Mouse (Mus musculus) hindbrain, postnatal 0 days (tissue): ENCODE data around the gene Wnk1. TPM values are rescaled to one million over a fixed set of nuclear protein-coding genes. Genes with fewer than 3 reads are reported as not detected.

Experiments
- ATAC-seq: fragments of 200-750 bp; cut with Nextera tagmentation; 2 replicates; pipeline ENCODE4 v1.8.0; 2017; ENCODE audit warnings: mild to moderate bottlenecking, moderate TSS enrichment, moderate library complexity
- DNase-seq: peaks from one replicate; pipeline ENCODE4 v3.0.0-alpha.2; 2015; ENCODE audit warnings: low spot score
- H3K27ac ChIP-seq: fragments of 300-500 bp; sonication (generic); 2 replicates; pipeline ENCODE4 v1.5.1; 2014; ENCODE audit warnings: mild to moderate bottlenecking
- H3K27me3 ChIP-seq: fragments of 300-500 bp; sonication (generic); 2 replicates; pipeline ENCODE4 v1.6.1; 2014; ENCODE audit warnings: low read length, mixed read lengths; ENCODE audit not compliant: insufficient read depth
- H3K36me3 ChIP-seq: fragments of 300-500 bp; sonication (generic); 2 replicates; pipeline ENCODE4 v1.6.1; 2014; ENCODE audit warnings: low read length, mixed read lengths; ENCODE audit not compliant: insufficient read depth
- H3K4me1 ChIP-seq: fragments of 300-500 bp; sonication (generic); 2 replicates; pipeline ENCODE4 v1.6.1; 2014; ENCODE audit warnings: antibody characterized with exemption, low read length, mixed read lengths; ENCODE audit not compliant: insufficient read depth
- H3K4me2 ChIP-seq: fragments of 300-500 bp; sonication (generic); 2 replicates; pipeline ENCODE4 v1.6.1; 2014; ENCODE audit warnings: low read depth, mild to moderate bottlenecking, low read length, moderate library complexity, mixed read lengths
- H3K4me3 ChIP-seq: fragments of 300-500 bp; sonication (generic); 2 replicates; pipeline ENCODE4 v1.5.1; 2014; ENCODE audit warnings: low read length
- H3K9ac ChIP-seq: fragments of 300-500 bp; sonication (generic); replicated peaks from 2 replicates; pipeline ENCODE4 v1.6.1; 2014; ENCODE audit warnings: mild to moderate bottlenecking, low read length, moderate library complexity, mixed read lengths
- H3K9me3 ChIP-seq: fragments of 300-500 bp; sonication (generic); 2 replicates; pipeline ENCODE4 v1.6.1; 2016; ENCODE audit warnings: low read length, mixed read lengths
- CTCF ChIP-seq: IDR thresholded peaks from 2 replicates; pipeline ENCODE4 v1.5.1; 2016; ENCODE audit warnings: antibody characterized with exemption, control low read depth, low read depth
- WGBS: fragments of 180-500 bp; shearing (Covaris S2); extraction: QIAGEN DNeasy Blood & Tissue Kit; methylation state at CpG from one replicate; pipeline ENCODE4 v1.1.7; 2014; 5-methylcytosine and 5-hydroxymethylcytosine counted together
- polyA plus RNA-seq: library from polyadenylated mRNA; unstranded; fragments of >200 nt; fragmentation: Nextera tagmentation; extraction: Ambion mirVana; gene quantifications from 2 replicates; pipeline ENCODE4 v1.2.1, GENCODE M21; 2015
- total RNA-seq: library from RNA; depleted of rRNA; stranded (reverse); fragments of >200 nt; gene quantifications from 2 replicates; pipeline ENCODE4 v1.2.3, GENCODE M21; 2014

Wnk1 gene
- total and polyA plus RNA-seq, 2 experiments from 2014 or later: 42.8 to 133 TPM

GRCm38 (mm10) chr6:120082251-120082950, 43.9 kb upstream of the Wnk1 start:
- no peak for ATAC-seq
- Histone ChIP-seq H3K9me3 (no peaks in the 10 kb centered on the region), H3K27ac (no peak overlapping the region), H3K36me3 (no peaks in the 10 kb centered on the region), H3K4me2 (no peak overlapping the region), H3K4me3 (no peak overlapping the region), H3K9ac (no peak overlapping the region), H3K4me1 (no peaks in the 10 kb centered on the region), H3K27me3 (no peaks in the 10 kb centered on the region)
- TF ChIP-seq CTCF: no peak
- 93% methylated on average over 6 of the region's 6 CpGs for WGBS
- no peak for DNase-seq

GRCm38 (mm10) chr6:120081516-120081915, 43.0 kb upstream of the Wnk1 start:
- no peaks in the 10 kb centered on the region for H3K27me3 ChIP-seq

GRCm38 (mm10) chr6:120079547-120079946, 41.1 kb upstream of the Wnk1 start:
- no peak overlapping the region for H3K9ac ChIP-seq
- DNase-seq: no peak
- H3K36me3 ChIP-seq: no peaks in the 10 kb centered on the region
- H3K4me3 ChIP-seq: no peak overlapping the region
- H3K4me2 ChIP-seq: no peak overlapping the region
- H3K27me3 ChIP-seq: no peaks in the 10 kb centered on the region
- H3K9me3 ChIP-seq: no peaks in the 10 kb centered on the region
- TF ChIP-seq CTCF: no peak
- 88% methylated on average over 10 of the region's 10 CpGs for WGBS
- H3K27ac ChIP-seq: no peak overlapping the region
- no peak for ATAC-seq
- H3K4me1 ChIP-seq: no peaks in the 10 kb centered on the region

More at GRCm38 (mm10) chr6:120081516-120081915, 43.0 kb upstream of the Wnk1 start:
- no peaks in the 10 kb centered on the region for H3K36me3 ChIP-seq
- DNase-seq: no peak
- H3K9me3 ChIP-seq: no peaks in the 10 kb centered on the region
- TF ChIP-seq CTCF: no peak
- no peak overlapping the region for H3K4me3 ChIP-seq
- no peak overlapping the region for H3K27ac ChIP-seq
- no peak for ATAC-seq
- no peak overlapping the region for H3K4me2 ChIP-seq
- H3K9ac ChIP-seq: no peak overlapping the region
- 77% methylated on average over 4 of the region's 4 CpGs for WGBS
- H3K4me1 ChIP-seq: no peaks in the 10 kb centered on the region

- H3K36me3 ChIP-seq: no peaks in the 10 kb centered on the region
- TF ChIP-seq CTCF: no peak
- no peak overlapping the region for H3K4me2 ChIP-seq
- no peak overlapping the region for H3K27ac ChIP-seq
- no peak overlapping the region for H3K4me3 ChIP-seq
- no peaks in the 10 kb centered on the region for H3K4me1 ChIP-seq
- H3K27me3 ChIP-seq: no peaks in the 10 kb centered on the region
- no peak overlapping the region for H3K9ac ChIP-seq
- no peaks in the 10 kb centered on the region for H3K9me3 ChIP-seq
- no peak for ATAC-seq
- 86% methylated on average over 6 of the region's 6 CpGs for WGBS
- DNase-seq: no peak
Observed at GRCm38 (mm10) chr6:120076619-120077450, 38.4 kb upstream of the Wnk1 start.

- ATAC-seq (no peak), DNase-seq (no peak)
- H3K4me1 ChIP-seq: no peaks in the 10 kb centered on the region
- H3K36me3 ChIP-seq: no peaks in the 10 kb centered on the region
- 0 out of 2 replicates have a peak, but pooled peaks cover 3% of the 10 kb centered on the region for H3K9me3 ChIP-seq
- no peak overlapping the region for H3K9ac ChIP-seq
- no peak overlapping the region for H3K4me2 ChIP-seq
- no peak overlapping the region for H3K4me3 ChIP-seq
- no peak overlapping the region for H3K27ac ChIP-seq
- TF ChIP-seq CTCF: no peak
- no peaks in the 10 kb centered on the region for H3K27me3 ChIP-seq
- WGBS: 81% methylated on average over 2 of the region's 2 CpGs
Observed at GRCm38 (mm10) chr6:120072630-120073029, 34.2 kb upstream of the Wnk1 start.

GRCm38 (mm10) chr6:120069546-120069945, 31.1 kb upstream of the Wnk1 start:
- H3K4me1 ChIP-seq: no peaks in the 10 kb centered on the region
- H3K27me3 ChIP-seq: no peaks in the 10 kb centered on the region
- H3K9me3 ChIP-seq: 0 out of 2 replicates have a peak, but pooled peaks cover 3% of the 10 kb centered on the region
- H3K36me3 ChIP-seq: no peaks in the 10 kb centered on the region
- 82% methylated on average over 3 of the region's 3 CpGs for WGBS
- H3K4me2 ChIP-seq: no peak overlapping the region
- H3K9ac ChIP-seq: no peak overlapping the region
- DNase-seq (no peak), ATAC-seq (no peak)
- TF ChIP-seq CTCF: no peak
- no peak overlapping the region for H3K4me3 ChIP-seq
- no peak overlapping the region for H3K27ac ChIP-seq
